Mouse (Mus musculus): Measurements from ENCODE around the gene Gm38393. TPM values are rescaled to one million over a fixed set of nuclear protein-coding genes. Genes with fewer than 3 reads are reported as not detected.

Gene Gm38393
- polyA plus RNA-seq, 1 experiment from 2014 or later = 0.55 TPM

Other genes starting within 250 kb of the Gm38393 start
- 24.4 and 35.9 TPM in 2 replicates for gene Snurf, start within 50 bp of the Gm38393 start, polyA plus RNA-seq (2015; fragmentation: Nextera tagmentation; extraction: Ambion mirVana)
- gene Snrpn, start 135.2 kb upstream of the Gm38393 start, polyA plus RNA-seq (2015; fragmentation: Nextera tagmentation; extraction: Ambion mirVana) = 42.7 and 49.7 TPM in 2 replicates

All from embryonic facial prominence, embryonic 13.5 days (tissue).